Mouse (Mus musculus) gastrocnemius, adult 8-10 months (tissue): ENCODE data around the gene Vmn2r12. TPM values are rescaled to one million over a fixed set of nuclear protein-coding genes. Genes with fewer than 3 reads are reported as not detected.
"Not testable (repeated sequence)": the region's sequence is repeated elsewhere in the genome, so short reads cannot be mapped to it uniquely, and the experiment has no call there.

Experiments
- DNase-seq, 2 experiments: peaks; one replicate each; pipeline ENCODE4 v3.0.0; 2022; ENCODE audit warnings: low spot score in 2 of 2
- total RNA-seq, 4 experiments: library from RNA; stranded (reverse); gene quantifications; 2 replicates each; pipeline ENCODE4 v1.2.4; 2022

The Vmn2r12 gene
- not detected for total RNA-seq

DNA sequence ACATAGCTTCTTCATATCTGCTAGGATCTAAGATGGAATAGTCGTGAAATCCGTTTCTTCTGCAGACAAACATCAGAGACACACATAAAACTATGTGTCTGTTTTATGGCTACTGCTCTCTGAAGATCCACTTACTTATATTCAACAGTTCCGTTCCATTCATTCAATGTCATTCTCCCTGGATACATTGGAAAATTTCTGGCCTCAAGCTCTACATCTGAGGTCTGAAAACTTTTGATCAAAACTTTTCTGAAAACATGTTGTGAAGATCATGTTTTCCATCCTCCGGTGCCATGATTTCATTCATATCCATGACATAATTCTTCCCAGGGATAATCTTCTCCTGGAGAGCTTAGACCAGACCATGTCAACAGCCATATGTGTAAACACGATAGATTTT, at the start of gene Vmn2r12:
TSS of gene Vmn2r12 (minus strand) at position 101 of the 400 bp plus-strand sequence.
- not testable (repeated sequence) for DNase-seq

DNA sequence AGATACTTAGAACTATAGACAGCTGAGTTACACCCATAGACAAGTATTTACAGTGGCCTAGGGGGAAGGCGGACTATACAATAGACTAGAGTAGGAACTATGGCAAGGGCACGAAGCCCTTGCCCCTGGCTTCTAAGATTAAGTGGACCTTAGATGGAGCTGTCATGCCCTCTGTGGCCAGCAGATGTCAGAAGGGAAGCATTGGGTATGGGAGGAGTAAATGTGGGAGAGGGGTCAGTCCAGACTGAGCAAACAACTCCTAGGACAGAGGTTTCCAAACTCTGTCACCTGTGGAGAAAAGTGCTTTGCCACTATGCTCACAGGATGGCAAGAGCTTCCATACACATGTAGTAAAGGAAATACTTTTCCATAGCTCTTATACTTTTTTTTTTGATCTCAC, 41.8 kb upstream of the Vmn2r12 start:
- DNase-seq, result no peak

DNA sequence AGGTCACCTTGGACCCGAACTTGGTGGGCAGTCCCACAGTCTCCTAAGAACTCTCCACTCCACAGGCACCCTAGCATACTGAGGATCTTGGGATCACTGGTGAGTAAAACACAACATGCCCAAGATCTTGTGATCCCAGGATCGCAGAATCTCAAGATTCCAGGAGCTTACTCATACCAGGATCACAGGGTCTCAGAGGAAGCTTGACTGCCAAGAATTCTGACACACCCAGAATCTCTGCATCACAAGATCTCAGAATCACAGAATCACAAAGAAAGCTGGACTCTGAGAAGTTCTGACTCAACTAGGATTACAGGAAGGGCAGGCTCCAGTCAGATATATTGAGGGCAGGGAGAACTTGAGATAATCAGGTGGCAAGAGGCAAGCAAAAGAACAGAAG, 39.0 kb upstream of the Vmn2r12 start:
- DNase-seq, result no peak

DNA sequence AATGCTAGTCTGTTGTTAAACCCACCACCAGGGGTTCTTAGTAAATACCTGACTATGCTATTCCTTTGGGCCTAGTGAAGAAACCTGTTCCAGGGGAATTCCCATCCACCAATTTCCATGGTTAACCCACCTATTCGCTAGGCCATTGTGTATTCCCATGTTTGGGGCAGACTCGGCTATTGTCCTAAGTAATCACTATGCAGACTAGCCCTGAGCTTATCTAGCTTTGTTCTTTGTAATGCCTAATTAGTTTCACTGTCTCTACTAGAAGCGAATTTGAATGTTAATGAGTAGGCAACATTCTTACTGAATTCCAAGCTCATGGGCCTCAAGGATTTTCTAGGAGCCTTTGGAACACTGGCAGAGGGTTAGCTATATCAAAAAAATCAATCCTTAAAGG, 1.3 kb downstream of the Vmn2r12 start:
- DNase-seq, result not testable (repeated sequence)

DNA sequence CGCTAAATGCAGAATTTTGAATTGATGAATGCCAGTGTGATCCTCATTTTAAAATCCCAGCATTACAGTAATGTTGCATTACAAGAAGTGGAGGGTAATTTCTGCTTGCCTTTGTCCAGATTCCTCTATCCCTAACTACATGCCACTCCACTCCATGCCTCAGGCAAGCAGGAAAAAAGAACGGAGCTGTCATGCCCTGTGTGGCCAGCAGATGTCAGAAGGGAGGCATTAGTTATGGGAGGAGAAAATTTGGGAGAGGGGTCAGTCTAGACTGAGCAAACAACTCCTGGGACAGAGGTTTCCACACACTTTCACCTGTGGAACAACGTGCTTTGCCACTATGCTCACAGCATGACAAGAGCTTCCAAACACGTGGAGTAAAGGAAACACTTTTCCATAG, 25.7 kb downstream of the Vmn2r12 start:
- not testable (repeated sequence) for DNase-seq

DNA sequence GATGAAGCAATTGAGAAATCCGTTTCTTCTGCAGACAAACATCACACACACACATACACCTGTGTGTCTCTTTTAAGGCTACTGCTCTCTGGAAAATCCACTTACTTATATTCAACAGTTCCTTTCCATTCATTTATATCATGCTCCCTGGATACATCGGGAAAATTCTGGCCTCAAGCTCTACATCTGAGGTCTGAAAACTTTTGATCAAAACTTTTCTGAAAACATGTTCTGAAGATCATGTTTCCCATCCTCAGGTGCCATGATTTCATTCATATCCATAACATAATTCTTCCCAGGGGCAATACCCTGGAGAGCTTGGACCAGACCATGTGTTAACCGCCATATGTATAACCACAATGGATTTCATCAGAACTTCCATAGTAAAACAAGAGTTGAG, 38.3 kb downstream of the Vmn2r12 start, which contains the start of gene Vmn2r11:
TSS of gene Vmn2r11 (minus strand) at position 101 of the 400 bp plus-strand sequence.
- not testable (repeated sequence) for DNase-seq

DNA sequence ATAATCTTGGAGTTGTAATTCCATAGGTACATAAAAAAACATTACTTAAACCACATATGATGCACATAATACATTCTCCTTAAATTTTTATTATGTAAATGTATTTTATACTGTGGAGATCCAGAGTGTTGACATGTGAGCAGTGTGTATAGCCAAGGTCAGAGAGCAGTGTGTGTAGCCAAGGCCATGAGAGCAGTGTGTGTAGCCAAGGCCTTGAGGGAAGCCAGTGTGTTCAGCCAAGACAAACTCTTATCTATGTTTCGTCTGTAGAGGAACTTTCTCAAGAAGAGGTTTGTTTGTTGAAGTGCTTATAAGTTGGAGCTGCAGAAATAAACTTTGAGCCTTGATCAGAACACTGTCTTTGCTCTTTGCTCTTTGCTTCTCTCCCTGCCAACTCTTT, 42.5 kb downstream of the Vmn2r12 start:
- DNase-seq, result no peak

Other genes with a start within 250 kb of the Vmn2r12 start
- not detected for gene Vmn2r9, start 245.3 kb downstream of the Vmn2r12 start, total RNA-seq
- not detected for gene Vmn2r10, start 91.4 kb downstream of the Vmn2r12 start, total RNA-seq
- gene Vmn2r11, start 38.4 kb downstream of the Vmn2r12 start, total RNA-seq, result not detected
- gene Vmn2r13, start 94.2 kb upstream of the Vmn2r12 start, total RNA-seq, result not detected
- gene Vmn2r14, start 126.8 kb upstream of the Vmn2r12 start, total RNA-seq, result not detected
- gene Vmn2r15, start 199.7 kb upstream of the Vmn2r12 start, total RNA-seq, result not detected
- not detected for gene Vmn2r16, start 232.2 kb upstream of the Vmn2r12 start, total RNA-seq